Mouse (Mus musculus): ENCODE results near the gene Zfp513.

The Zfp513 gene

GRCm38 (mm10) chr5:31199893-31200292 lies 2.2 kb downstream of the Zfp513 start:
- peak; percentile 47 to 54 for DNase-seq

- DNase-seq: no peak
These were observed 2.7 kb downstream of the Zfp513 start for GRCm38 (mm10) chr5:31199321-31199892.

- no peak for DNase-seq
These were observed 3.3 kb downstream of the Zfp513 start for GRCm38 (mm10) chr5:31198616-31199320.

DNA sequence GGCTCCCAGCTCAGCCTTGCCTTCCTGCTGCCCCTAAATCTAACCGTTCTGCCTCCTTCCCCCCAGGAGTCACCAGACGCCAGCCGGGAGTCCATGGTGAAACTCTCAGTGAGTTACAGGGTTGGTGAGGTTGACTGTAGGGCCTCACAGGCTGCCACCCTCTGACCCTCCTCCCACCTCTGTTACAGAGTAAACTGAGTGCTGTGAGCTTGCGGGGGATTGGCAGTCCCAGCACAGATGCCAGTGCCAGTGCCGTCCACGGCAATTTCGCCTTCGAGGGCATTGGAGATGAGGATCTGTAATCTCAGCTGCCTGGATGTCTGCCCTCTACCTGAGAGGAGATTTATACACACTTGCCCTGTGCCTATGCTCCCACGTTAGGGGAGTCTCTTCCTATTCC lies 3.9 kb downstream of the Zfp513 start:
- DNase-seq: no peak

GRCm38 (mm10) chr5:31197072-31197471 lies 5.0 kb downstream of the Zfp513 start:
- DNase-seq: no peak

GRCm38 (mm10) chr5:31196207-31196606 lies 5.9 kb downstream of the Zfp513 start:
- no peak for DNase-seq

DNA sequence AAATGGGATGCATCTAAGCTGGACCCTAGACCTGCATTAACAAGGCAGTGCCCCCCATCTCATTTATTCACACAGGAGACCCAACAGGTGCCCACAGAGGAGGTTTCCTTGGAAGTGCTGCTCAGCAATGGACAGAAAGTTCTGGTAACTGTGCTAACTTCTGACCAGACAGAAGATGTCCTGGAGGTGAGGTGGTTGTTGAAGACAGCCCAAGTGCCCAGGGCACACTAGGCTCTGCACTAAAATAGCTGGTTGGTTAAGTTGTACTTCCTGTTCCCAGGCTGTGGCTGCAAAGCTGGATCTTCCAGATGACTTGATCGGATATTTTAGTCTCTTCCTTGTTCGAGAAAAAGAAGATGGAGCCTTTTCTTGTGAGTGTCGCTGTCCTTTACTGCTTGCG lies 6.4 kb downstream of the Zfp513 start:
- DNase-seq: no peak

GRCm38 (mm10) chr5:31194486-31195485 lies 7.3 kb downstream of the Zfp513 start:
- no peak for DNase-seq

- no peak for DNase-seq
These were observed 8.3 kb downstream of the Zfp513 start for GRCm38 (mm10) chr5:31193631-31194281.

GRCm38 (mm10) chr5:31192939-31193630 lies 9.0 kb downstream of the Zfp513 start, which contains the start of the genes Snx17 and Eif2b4:
Gene Snx17, plus strand, starts transcription at chr5:31193227.
Gene Eif2b4, minus strand, starts transcription at chr5:31193430.
- peak; percentile 99 for DNase-seq

- no peak for DNase-seq
These were observed 9.8 kb downstream of the Zfp513 start for GRCm38 (mm10) chr5:31192045-31192938.

GRCm38 (mm10) chr5:31190201-31190600 lies 11.9 kb downstream of the Zfp513 start:
- DNase-seq: no peak

DNA sequence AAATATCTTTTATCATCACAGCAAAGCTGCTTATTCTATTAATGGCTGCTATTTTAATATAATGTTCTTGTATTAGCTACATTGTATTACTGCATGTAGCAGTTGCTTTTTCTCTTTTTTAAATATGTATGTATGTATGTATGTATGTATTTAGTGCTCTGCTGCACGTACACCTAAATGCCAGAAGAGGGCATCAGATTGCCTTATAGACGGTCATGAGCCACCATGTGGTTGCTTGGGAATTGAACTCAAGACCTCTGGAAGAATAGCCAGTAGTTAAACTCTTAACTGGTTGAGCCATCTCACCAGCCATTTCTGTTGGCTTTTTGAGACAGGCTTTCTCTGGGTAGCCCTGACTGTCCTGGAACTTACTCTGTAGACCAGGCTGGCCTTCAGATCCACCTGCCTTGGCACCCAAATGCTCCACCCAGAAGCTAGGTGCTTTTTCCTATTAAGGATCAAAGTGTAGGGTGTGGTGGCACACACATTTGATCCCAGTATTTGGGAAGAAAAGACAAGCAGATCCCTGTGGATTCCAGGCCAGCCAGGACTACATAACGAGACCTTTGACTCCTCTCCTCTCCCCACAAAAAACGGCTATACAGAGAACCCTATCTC lies 13.8 kb downstream of the Zfp513 start:
- DNase-seq: no peak

- DNase-seq: no peak
These were observed 18.4 kb downstream of the Zfp513 start for GRCm38 (mm10) chr5:31183678-31184077.

DNA sequence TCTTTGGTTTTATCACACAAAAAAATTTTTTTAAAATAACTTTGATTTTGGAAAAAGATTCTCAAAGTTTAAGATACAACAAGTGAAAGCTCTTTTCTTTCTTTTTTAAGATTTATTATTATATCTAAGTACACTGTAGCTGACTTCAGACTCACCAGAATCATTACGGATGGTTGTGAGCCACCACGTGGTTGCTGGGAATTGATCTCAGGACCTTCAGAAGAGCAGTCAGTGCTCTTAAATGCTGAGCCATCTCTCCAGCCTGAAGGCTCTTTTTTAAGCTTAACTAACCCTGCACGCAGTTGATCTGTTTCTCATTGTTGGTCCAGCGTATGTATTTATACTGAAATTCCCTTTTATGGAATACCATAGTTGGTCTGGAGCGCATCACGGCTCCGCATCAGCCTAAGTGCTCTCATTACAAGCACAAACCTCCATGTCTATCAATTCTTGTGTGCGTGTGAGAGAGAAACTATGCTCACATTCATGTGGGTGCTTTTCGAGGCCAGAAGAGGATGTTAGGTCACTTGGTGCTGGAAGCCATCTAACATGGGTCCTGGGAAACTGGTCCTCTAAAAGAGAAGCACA lies 20.8 kb downstream of the Zfp513 start:
- DNase-seq: no peak

DNA sequence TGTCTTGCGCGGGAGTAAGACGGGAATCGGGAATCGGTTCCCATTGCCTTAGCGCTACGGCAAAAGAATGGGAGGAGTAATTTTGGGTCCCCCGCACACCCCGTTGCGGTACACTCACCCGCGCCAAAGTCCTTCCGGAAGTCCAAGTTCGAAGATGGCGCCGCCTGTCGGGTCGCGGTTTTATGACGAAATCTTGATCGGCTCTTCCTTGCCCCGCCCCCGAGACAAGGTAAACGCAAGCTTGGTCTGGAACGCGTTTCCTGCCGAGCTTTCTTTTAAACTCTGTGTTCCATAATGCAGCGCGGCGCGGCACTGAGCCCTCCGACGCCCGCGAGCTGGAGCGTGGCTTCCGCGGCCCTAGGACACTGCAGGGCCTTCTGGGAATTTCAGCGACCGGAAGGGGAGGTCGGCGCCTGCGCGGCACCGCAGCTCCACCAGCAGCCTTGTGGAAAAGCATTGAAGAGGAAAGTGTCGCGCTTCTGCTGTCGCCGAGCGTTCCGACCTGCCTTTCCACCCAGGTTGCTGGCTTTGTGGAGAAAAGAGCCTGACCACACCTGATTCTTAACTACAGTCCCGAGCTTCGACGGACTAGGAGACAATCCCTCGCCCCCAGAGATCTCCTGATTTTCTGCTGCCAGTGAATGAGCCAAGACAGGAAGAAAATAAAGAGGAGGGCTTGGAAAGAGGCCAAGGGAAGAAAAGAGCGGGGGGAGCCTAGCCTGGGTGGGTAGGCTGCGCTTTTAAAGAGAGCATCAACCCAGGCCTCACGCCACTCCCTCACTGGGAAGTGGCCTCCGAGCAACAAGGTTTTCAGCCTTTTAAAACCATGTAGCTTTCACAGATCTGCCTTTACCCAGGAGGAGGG lies 22.1 kb downstream of the Zfp513 start, which contains the start of the genes Gm29609 and Gtf3c2:
Gene Gm29609, minus strand, starts transcription at position 146 of the 865 bp plus-strand sequence.
Gene Gtf3c2, minus strand, starts transcription at position 379 of the 865 bp plus-strand sequence.
- DNase-seq: peak; percentile 98 to 99

GRCm38 (mm10) chr5:31179301-31179765 lies 22.8 kb downstream of the Zfp513 start:
- DNase-seq: peak in 1 of 2 experiments; percentile 49

GRCm38 (mm10) chr5:31168630-31169029 lies 33.5 kb downstream of the Zfp513 start:
- DNase-seq: no peak

- no peak for DNase-seq
These were observed 37.2 kb downstream of the Zfp513 start for GRCm38 (mm10) chr5:31164878-31165277.
